Mouse (Mus musculus) C2C12 (cell line): ENCODE measurements around the gene Plod3. TPM values are rescaled to one million over a fixed set of nuclear protein-coding genes. Genes with fewer than 3 reads are reported as not detected.

Experiments
- H3K27me3 ChIP-seq: one replicate; pipeline ENCODE4 v1.6.1; 2011; ENCODE audit not compliant: control insufficient read depth, insufficient read depth, insufficient read length
- H3K36me3 ChIP-seq: one replicate; pipeline ENCODE4 v1.6.1; 2011; ENCODE audit not compliant: control insufficient read depth, insufficient read depth
- H3K4me3 ChIP-seq: one replicate; pipeline ENCODE4 v1.5.1; 2011; ENCODE audit warnings: mild to moderate bottlenecking, control low read depth; ENCODE audit not compliant: poor library complexity, insufficient read depth, severe bottlenecking
- H3K79me2 ChIP-seq: one replicate; pipeline ENCODE4 v1.6.1; 2011; ENCODE audit not compliant: control insufficient read depth, insufficient read depth
- H3K79me3 ChIP-seq: one replicate; pipeline ENCODE4 v1.6.1; 2011; ENCODE audit warnings: low read depth, control low read depth
- H3ac ChIP-seq: one replicate; pipeline ENCODE3; 2011; ENCODE audit warnings: low read depth; ENCODE audit not compliant: control insufficient read depth, insufficient read length
- CEBPB ChIP-seq: IDR thresholded peaks from one replicate; pipeline ENCODE4 v1.6.1; 2011; ENCODE audit warnings: low read depth, mild to moderate bottlenecking, control low read depth, moderate library complexity
- CTCF ChIP-seq: IDR thresholded peaks from one replicate; pipeline ENCODE4 v1.5.1; 2011; ENCODE audit not compliant: control insufficient read depth, insufficient read depth, insufficient read length
- FOSL1 ChIP-seq: IDR thresholded peaks from one replicate; pipeline ENCODE4 v1.8.0; 2011; ENCODE audit warnings: mild to moderate bottlenecking, low read length; ENCODE audit not compliant: poor library complexity, insufficient read depth, severe bottlenecking
- MAX ChIP-seq: IDR thresholded peaks from one replicate; pipeline ENCODE4 v1.6.1; 2011; ENCODE audit warnings: mild to moderate bottlenecking, control low read depth
- MYOD1 ChIP-seq: IDR thresholded peaks from one replicate; pipeline ENCODE4 v1.6.1; 2011; ENCODE audit warnings: low read depth; ENCODE audit not compliant: control insufficient read depth, insufficient read length
- MYOG ChIP-seq: IDR thresholded peaks from one replicate; pipeline ENCODE4 v1.6.1; 2011; ENCODE audit not compliant: control insufficient read depth, insufficient read length; ENCODE audit errors: extremely low read depth
- USF1 ChIP-seq: IDR thresholded peaks from one replicate; pipeline ENCODE4 v1.6.1; 2011; ENCODE audit warnings: low read depth, mild to moderate bottlenecking, control low read depth, moderate library complexity
- polyA plus RNA-seq: library from polyadenylated mRNA; unstranded; fragments of >200 nt; fragmentation: generic; extraction: Trizol; gene quantifications from one replicate; pipeline ENCODE4 v1.2.1, GENCODE M21; 2012; ENCODE audit warnings: missing spikeins

Plod3 gene
- polyA plus RNA-seq, 1 experiment: 140 TPM

DNA sequence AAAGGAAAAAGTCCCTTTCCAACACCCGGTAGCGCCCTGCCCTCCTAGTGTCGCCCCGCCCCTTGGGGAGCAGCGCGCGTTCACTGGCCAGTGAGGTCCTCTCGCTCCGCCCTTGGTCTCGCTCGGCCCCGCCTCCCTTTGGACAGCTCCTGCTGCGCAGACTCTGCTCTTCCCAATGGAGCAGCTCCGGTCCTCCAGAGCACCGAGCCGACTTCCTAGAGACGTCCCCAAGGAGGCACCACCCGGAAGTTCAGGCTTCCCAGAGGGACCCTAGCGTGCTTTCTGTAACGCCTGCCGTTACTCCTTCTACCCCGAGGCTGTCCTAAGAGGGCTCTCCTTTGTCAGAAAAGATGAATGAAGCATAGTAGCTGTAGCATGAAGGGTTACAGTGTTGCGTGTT lies 33.8 kb upstream of the Plod3 start, which contains the start of gene Fis1:
Fis1 (plus strand) TSS at position 261 of the 400 bp plus-strand sequence.
- H3K79me3 ChIP-seq: peaks cover 27% of the 10 kb centered on the region
- H3K27me3 ChIP-seq: no peaks in the 10 kb centered on the region
- H3K4me3 ChIP-seq: peak within 1 kb of the TSS; percentile 79
- no peak for TF ChIP-seq FOSL1
- TF ChIP-seq MAX: peak; percentile 56
- no peak for TF ChIP-seq USF1
- TF ChIP-seq MYOG: no peak
- TF ChIP-seq CTCF: no peak
- no peak for TF ChIP-seq CEBPB
- no peak for TF ChIP-seq MYOD1
- peaks cover 49% of the 10 kb centered on the region for H3K79me2 ChIP-seq
- H3K36me3 ChIP-seq: peaks cover 9% of the 10 kb centered on the region
- peak within 1 kb of the TSS; percentile 94 for H3ac ChIP-seq

DNA sequence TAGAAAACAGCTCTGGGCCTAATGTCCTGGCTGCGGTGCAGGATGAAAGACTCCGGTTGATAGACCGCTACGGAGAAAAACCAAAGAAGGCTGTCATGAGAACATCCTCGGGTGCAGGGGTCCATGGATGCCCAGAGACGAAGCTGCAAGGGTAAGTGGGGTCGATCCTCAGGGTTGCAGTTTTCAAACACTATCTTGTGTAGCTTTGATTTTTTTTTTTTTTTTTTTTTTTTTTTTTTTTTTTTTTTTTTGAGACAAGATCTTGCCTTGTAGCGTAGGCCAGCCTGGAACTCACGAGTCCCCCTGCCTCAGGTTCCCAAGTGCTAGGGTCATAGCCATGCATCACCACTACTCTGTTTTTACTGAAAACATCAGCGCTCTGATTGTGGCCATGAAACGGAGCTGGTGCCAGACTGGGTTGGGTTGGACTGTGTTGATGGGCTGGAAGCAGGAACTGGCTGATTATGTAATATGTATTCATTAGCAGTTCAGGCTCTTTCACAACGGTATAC lies 33.3 kb upstream of the Plod3 start:
- H3K4me3 ChIP-seq: peak overlapping the region; percentile 79
- H3K27me3 ChIP-seq: no peaks in the 10 kb centered on the region
- peaks cover 49% of the 10 kb centered on the region for H3K79me2 ChIP-seq
- H3ac ChIP-seq: peak overlapping the region; percentile 94
- TF ChIP-seq MYOG: no peak
- H3K36me3 ChIP-seq: peaks cover 9% of the 10 kb centered on the region
- peaks cover 27% of the 10 kb centered on the region for H3K79me3 ChIP-seq

DNA sequence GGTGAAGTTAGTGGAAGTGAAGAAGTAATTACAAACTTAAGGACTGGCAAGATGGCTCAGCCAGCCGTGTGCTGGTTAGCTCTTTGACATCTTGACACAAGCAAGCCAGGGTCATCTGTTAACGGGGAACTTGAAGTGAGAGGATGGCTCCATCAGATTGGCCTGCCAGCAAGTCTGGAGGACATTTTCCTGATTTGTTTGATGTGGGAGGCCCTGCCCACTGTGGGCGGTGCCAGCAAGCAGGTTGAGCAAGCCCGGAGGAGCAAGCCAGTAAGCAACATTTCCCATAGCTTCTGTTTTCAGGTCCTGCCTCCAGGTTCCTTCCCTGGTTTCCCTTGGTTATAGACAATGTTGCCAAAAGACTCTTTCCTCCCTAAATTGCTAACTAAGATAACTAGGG lies 31.2 kb upstream of the Plod3 start:
- H3ac ChIP-seq: no peak overlapping the region
- H3K27me3 ChIP-seq: no peaks in the 10 kb centered on the region
- H3K79me3 ChIP-seq: peaks cover 27% of the 10 kb centered on the region
- peaks cover 67% of the 10 kb centered on the region for H3K79me2 ChIP-seq
- TF ChIP-seq CEBPB: no peak
- TF ChIP-seq CTCF: no peak
- TF ChIP-seq USF1: no peak
- no peak for TF ChIP-seq MYOG
- TF ChIP-seq MYOD1: no peak
- TF ChIP-seq MAX: no peak
- no peak for TF ChIP-seq FOSL1
- H3K4me3 ChIP-seq: no peak overlapping the region
- peaks cover 9% of the 10 kb centered on the region for H3K36me3 ChIP-seq

DNA sequence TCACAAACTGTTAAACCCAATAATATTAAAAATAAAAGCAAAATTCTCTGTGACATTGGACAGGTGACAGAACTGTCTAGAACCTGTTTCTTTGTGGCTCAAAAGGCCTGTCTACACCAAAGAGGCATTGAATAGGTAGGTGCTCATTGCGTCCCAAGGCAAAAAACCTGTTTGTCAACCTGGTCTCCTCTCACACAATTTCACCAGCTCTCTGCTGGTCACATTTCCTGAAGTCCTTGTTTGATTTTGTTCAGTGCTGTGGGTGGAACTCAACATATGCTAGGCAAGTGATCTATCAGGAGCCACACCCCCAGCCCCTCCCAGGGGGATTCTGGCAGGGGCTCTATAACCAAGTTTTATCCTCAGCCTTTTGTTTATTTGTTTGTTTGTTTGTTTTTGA lies 29.6 kb upstream of the Plod3 start:
- Histone ChIP-seq H3K79me2 (peaks cover 70% of the 10 kb centered on the region), H3ac (no peak overlapping the region), H3K4me3 (no peak overlapping the region), H3K27me3 (no peaks in the 10 kb centered on the region), H3K79me3 (peaks cover 27% of the 10 kb centered on the region), H3K36me3 (peaks cover 9% of the 10 kb centered on the region)
- no peak for TF ChIP-seq MYOG
- no peak for TF ChIP-seq FOSL1

DNA sequence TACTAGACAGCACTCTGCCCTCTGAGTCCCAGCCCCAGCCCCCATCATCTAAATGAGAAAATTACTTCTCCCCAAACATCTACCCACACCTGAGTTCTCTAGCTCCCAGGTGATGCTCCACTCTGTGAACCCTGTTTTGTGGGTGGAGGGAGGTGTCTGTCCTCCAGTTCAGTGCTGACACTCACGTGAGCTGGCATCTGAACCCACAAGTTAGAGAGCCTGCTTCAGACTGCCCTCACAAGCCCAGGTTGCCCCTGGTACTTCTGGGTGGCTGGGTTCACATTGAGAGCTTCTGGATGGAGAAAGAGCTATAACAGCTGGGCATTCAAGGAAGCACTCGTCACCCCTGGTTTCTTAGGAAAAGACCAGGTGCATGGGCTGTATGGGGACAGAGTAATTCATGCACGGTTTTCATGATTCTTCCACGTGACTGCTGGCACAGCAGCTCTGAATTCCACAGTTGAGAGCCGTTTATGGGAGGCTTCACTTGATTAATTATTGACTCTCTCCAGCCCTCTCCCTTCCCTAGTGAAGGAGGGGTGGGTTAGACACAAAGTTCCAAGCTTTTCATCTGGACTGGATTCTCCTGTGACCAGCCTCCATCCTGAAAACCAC lies 27.7 kb upstream of the Plod3 start:
- TF ChIP-seq FOSL1 (no peak), USF1 (no peak)
- H3K27me3 ChIP-seq: no peaks in the 10 kb centered on the region
- peaks cover 24% of the 10 kb centered on the region for H3K36me3 ChIP-seq
- peaks cover 78% of the 10 kb centered on the region for H3K79me2 ChIP-seq
- peaks cover 26% of the 10 kb centered on the region for H3K79me3 ChIP-seq
- H3ac ChIP-seq: no peak overlapping the region
- no peak overlapping the region for H3K4me3 ChIP-seq

DNA sequence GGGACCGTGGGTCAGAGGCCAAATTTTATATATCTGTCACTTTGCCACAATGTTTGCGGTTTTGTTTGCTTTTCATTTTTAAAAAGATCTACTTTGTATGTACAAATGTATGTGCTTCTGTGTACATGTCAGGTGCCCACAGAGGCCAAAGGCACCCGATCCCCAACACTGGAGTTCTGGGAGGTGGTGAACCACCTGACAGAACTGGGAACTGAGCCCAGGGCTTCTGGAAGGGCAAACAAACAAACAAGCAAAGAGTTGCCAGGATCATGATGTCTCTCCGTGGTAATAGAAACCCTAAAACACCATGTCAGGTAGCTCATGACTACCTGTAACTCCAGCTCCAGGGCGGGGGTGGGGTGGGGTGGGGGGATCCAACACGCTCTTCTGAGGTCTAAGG lies 26.8 kb upstream of the Plod3 start:
- TF ChIP-seq FOSL1 (no peak), CTCF (no peak), MYOD1 (no peak), USF1 (no peak), MAX (no peak)
- peaks cover 78% of the 10 kb centered on the region for H3K79me2 ChIP-seq
- H3K27me3 ChIP-seq: no peaks in the 10 kb centered on the region
- H3ac ChIP-seq: no peak overlapping the region
- peaks cover 16% of the 10 kb centered on the region for H3K79me3 ChIP-seq
- no peak overlapping the region for H3K4me3 ChIP-seq
- H3K36me3 ChIP-seq: peaks cover 30% of the 10 kb centered on the region
